Mouse (Mus musculus) monocyte, adult 59 days (primary cell): ENCODE results near the gene Zfp788. TPM values are rescaled to one million over a fixed set of nuclear protein-coding genes. Genes with fewer than 3 reads are reported as not detected.

Experiments used
- total RNA-seq, 2 experiments: library from RNA; stranded (reverse); gene quantifications; one replicate each; pipeline ENCODE4 v1.2.4; 2023

Gene Zfp788
- total RNA-seq: 1 to 10 TPM; 6.8 to 9.5 TPM

GRCm38 (mm10) chr7:41632409-41633220, at the start of gene Zfp788:
Gene Zfp788, plus strand, starts transcription at chr7:41633203.

GRCm38 (mm10) chr7:41599034-41599813, 33.8 kb upstream of the Zfp788 start, which contains the start of gene 2610021A01Rik:
Gene 2610021A01Rik, plus strand, starts transcription at chr7:41599230.

Other genes with a start within 250 kb of the Zfp788 start
- gene AI987944, start 239.8 kb upstream of the Zfp788 start, total RNA-seq: 10 to 100 TPM in 1 of 2 experiments, 1 to 10 TPM in 1; 8.0 to 11.2 TPM
- gene Vmn2r57, start 184.5 kb upstream of the Zfp788 start, total RNA-seq: not detected
- gene Gm20449, start 133.8 kb upstream of the Zfp788 start, total RNA-seq: under 1 TPM; 0.12 to 0.16 TPM
- gene AW146154, start 133.3 kb upstream of the Zfp788 start, total RNA-seq: 1 to 10 TPM; 5.0 to 5.3 TPM
- not detected for gene Gm6871, start 59.5 kb upstream of the Zfp788 start, total RNA-seq
- 10 to 100 TPM; 10.4 to 14.9 TPM for gene 2610021A01Rik, start 34.0 kb upstream of the Zfp788 start, total RNA-seq
- gene Vmn2r58, start 239.5 kb downstream of the Zfp788 start, total RNA-seq: not detected